Mouse (Mus musculus) heart, embryonic 13.5 days (tissue): ENCODE data around the gene Manbal. TPM values are rescaled to one million over a fixed set of nuclear protein-coding genes. Genes with fewer than 3 reads are reported as not detected.

Experiments
- ATAC-seq: fragments of 200-750 bp; cut with Nextera tagmentation; 2 replicates; pipeline ENCODE4 v1.8.0; 2017; ENCODE audit warnings: moderate TSS enrichment; ENCODE audit not compliant: insufficient number of reproducible peaks, low FRiP score, low TSS enrichment; ENCODE audit errors: extremely low read depth
- H3K27ac ChIP-seq: fragments of 300-500 bp; sonication (generic); replicated peaks from 2 replicates; pipeline ENCODE4 v1.5.1; 2015; ENCODE audit warnings: moderate library complexity, mild to moderate bottlenecking, inconsistent platforms
- H3K27me3 ChIP-seq: fragments of 300-500 bp; sonication (generic); replicated peaks from 2 replicates; pipeline ENCODE4 v1.6.1; 2015; ENCODE audit warnings: mild to moderate bottlenecking, inconsistent platforms
- H3K36me3 ChIP-seq: fragments of 300-500 bp; sonication (generic); 2 replicates; pipeline ENCODE4 v1.6.1; 2015; ENCODE audit warnings: mild to moderate bottlenecking, inconsistent platforms
- H3K4me1 ChIP-seq: fragments of 300-500 bp; sonication (generic); 2 replicates; pipeline ENCODE4 v1.6.1; 2015; ENCODE audit warnings: inconsistent platforms
- H3K4me2 ChIP-seq: fragments of 300-500 bp; sonication (generic); 2 replicates; pipeline ENCODE4 v1.6.1; 2015; ENCODE audit warnings: inconsistent platforms, mild to moderate bottlenecking, moderate library complexity
- H3K4me3 ChIP-seq: fragments of 300-500 bp; sonication (generic); 2 replicates; pipeline ENCODE4 v1.5.1; 2015; ENCODE audit warnings: moderate library complexity, mild to moderate bottlenecking, inconsistent platforms
- H3K9ac ChIP-seq: fragments of 300-500 bp; sonication (generic); 2 replicates; pipeline ENCODE4 v1.6.1; 2015; ENCODE audit warnings: inconsistent platforms, mild to moderate bottlenecking, moderate library complexity
- H3K9me3 ChIP-seq: fragments of 300-500 bp; sonication (generic); 2 replicates; pipeline ENCODE4 v1.6.1; 2016; ENCODE audit warnings: inconsistent platforms
- WGBS: fragments of 180-500 bp; shearing (Covaris S2); methylation state at CpG from one replicate; pipeline ENCODE4 v1.1.7; 2015; ENCODE audit warnings: mixed read lengths; 5-methylcytosine and 5-hydroxymethylcytosine counted together
- polyA plus RNA-seq: library from polyadenylated mRNA; unstranded; fragments of >200 nt; fragmentation: Nextera tagmentation; extraction: Ambion mirVana; gene quantifications from 2 replicates; pipeline ENCODE4 v1.2.1, GENCODE M21; 2015

The Manbal gene
- 64.1 and 65.4 TPM in 2 replicates for polyA plus RNA-seq

DNA sequence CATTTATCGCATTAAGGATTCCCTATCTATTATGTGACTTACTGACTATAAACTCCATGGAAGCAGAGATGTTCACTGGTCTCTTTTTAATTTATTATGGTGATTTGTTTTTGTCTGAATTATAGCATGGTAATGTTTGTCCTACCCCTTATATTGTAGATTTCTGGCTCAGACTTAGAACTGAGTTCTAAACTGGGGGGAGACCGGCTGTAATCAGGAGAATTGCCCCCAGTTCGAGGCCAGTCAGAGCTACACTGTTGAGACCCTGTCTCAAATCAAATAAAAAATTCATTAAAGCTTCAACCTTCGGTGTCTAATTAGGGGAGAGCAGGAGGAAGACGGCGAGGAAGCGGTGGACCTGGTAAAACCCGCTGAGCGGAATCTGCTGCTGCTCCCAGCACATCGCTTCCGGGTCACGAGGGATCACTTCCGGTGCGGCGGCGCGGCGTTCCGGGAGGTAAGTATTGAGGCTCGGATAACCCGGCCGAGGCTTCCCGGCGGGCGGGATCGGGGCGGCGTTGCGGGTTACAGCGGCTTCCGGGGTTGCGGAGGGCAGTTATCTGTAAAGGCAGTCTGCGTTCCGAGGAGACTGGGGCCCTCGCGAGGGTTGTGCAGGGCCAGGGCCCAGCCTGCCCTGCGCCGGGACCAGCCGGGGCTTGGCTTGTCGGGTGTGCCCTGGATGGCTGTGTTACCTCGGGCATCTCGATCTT, at the start of gene Manbal:
TSS of gene Manbal (plus strand) at position 411 of the 710 bp plus-strand sequence.
- H3K36me3 ChIP-seq: peaks cover 7% of the 10 kb centered on the region; the same call in 1 of the 2 replicates
- H3K27me3 ChIP-seq: no peaks in the 10 kb centered on the region
- peak within 1 kb of the TSS; percentile 95 for H3K9ac ChIP-seq
- peak within 1 kb of the TSS; percentile 90 for H3K27ac ChIP-seq
- WGBS: 4% methylated on average over 42 of the region's 42 CpGs
- H3K4me2 ChIP-seq: peak within 1 kb of the TSS; percentile 81
- H3K4me1 ChIP-seq: peaks cover 35% of the 10 kb centered on the region
- peak within 1 kb of the TSS; percentile 86 for H3K4me3 ChIP-seq
- no peaks in the 10 kb centered on the region for H3K9me3 ChIP-seq
- peak; percentile 68; the same call in 1 of the 2 replicates for ATAC-seq

DNA sequence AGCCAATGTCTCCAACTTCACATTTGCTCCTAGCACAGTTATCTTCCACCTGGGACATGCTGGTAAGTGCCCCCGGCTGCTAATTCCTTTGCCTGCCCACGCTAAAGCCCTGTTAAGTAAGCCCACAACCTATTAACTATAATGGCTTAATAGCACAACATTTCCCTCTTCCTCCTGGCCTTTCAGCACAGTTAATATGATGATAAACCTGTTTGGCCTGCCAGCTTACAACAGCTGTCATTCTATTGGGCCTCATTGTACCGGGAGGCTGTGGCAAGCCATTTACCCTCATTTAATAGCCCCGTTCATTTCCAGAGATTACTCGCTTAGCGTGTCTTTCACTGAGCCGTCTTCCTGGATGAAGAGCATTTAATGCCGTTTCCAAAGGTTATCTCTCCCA, 47.3 kb upstream of the Manbal start:
- Histone ChIP-seq H3K27ac (no peak overlapping the region), H3K27me3 (no peaks in the 10 kb centered on the region), H3K4me3 (no peak overlapping the region), H3K9me3 (no peaks in the 10 kb centered on the region), H3K9ac (no peak overlapping the region), H3K4me1 (peaks cover 16% of the 10 kb centered on the region), H3K36me3 (peaks cover 97% of the 10 kb centered on the region), H3K4me2 (no peak overlapping the region)
- WGBS: 86% methylated on average over 8 of the region's 8 CpGs
- no peak for ATAC-seq

DNA sequence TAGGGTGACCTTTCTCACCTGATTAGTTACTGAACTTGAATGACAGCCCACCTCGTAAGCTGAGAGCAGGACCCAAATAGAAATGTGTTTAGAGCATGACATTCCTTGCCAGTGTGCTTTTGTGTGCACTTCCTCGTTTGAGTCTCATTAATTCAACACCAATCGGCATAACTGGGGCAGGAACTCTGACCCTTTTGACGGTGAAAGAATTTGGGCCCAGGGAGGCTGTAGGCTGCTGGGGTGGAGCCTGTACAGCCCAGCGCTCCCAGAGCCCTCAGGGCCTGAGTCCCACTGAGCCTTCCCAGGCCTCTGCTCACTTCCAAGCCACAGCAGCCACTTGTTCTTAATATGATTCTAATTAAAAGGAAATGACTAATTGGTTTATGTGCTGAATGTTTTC, 46.5 kb upstream of the Manbal start:
- no peak for ATAC-seq
- H3K27me3 ChIP-seq: no peaks in the 10 kb centered on the region
- WGBS: 75% methylated on average over 5 of the region's 5 CpGs

GRCm38 (mm10) chr2:157322029-157322766, 45.2 kb upstream of the Manbal start:
- Histone ChIP-seq H3K27me3 (no peaks in the 10 kb centered on the region), H3K27ac (no peak overlapping the region), H3K36me3 (peaks cover 98% of the 10 kb centered on the region), H3K4me1 (peaks cover 9% of the 10 kb centered on the region), H3K4me2 (no peak overlapping the region), H3K4me3 (no peak overlapping the region), H3K9me3 (no peaks in the 10 kb centered on the region), H3K9ac (no peak overlapping the region)
- ATAC-seq: no peak
- WGBS: 86% methylated on average over 5 of the region's 5 CpGs

More for the DNA sequence above, 46.5 kb upstream of the Manbal start:
- no peak overlapping the region for H3K9ac ChIP-seq
- no peaks in the 10 kb centered on the region for H3K9me3 ChIP-seq
- H3K4me2 ChIP-seq: no peak overlapping the region
- no peak overlapping the region for H3K4me3 ChIP-seq
- no peak overlapping the region for H3K27ac ChIP-seq
- peaks cover 16% of the 10 kb centered on the region for H3K4me1 ChIP-seq
- peaks cover 97% of the 10 kb centered on the region for H3K36me3 ChIP-seq

DNA sequence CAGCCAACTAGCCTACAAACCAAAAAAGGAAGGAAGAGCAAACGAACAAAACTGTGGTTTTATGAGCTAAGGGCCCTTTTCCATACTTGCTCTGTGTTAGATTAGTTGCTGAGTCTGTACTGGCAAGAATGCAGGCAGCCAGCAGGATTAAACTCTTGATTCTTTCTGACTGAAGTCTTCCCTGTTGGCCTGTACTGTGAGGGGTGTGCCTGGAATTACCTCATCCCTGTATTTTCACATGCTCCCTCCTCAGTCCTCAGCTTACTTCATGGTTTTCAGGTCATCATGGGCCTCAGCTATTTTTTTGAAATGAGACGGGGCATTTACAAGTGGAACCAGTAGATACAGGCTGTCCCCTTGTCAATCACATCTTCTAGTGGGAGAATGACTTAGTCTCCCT, 42.2 kb upstream of the Manbal start:
- peaks cover 9% of the 10 kb centered on the region for H3K4me1 ChIP-seq
- no peak overlapping the region for H3K9ac ChIP-seq
- no peak overlapping the region for H3K4me2 ChIP-seq
- 84% methylated on average over 2 of the region's 2 CpGs for WGBS
- no peaks in the 10 kb centered on the region for H3K9me3 ChIP-seq
- no peak overlapping the region for H3K4me3 ChIP-seq
- no peak for ATAC-seq
- peaks cover 84% of the 10 kb centered on the region for H3K36me3 ChIP-seq
- no peak overlapping the region for H3K27ac ChIP-seq
- no peaks in the 10 kb centered on the region for H3K27me3 ChIP-seq

GRCm38 (mm10) chr2:157328106-157328505, 39.3 kb upstream of the Manbal start:
- Histone ChIP-seq H3K27me3 (no peaks in the 10 kb centered on the region), H3K36me3 (peaks cover 55% of the 10 kb centered on the region), H3K9me3 (no peaks in the 10 kb centered on the region), H3K27ac (no peak overlapping the region), H3K4me1 (peaks cover 13% of the 10 kb centered on the region), H3K9ac (no peak overlapping the region), H3K4me3 (no peak overlapping the region), H3K4me2 (no peak overlapping the region)
- no peak for ATAC-seq
- WGBS: 38% methylated on average over 5 of the region's 5 CpGs

- Histone ChIP-seq H3K4me2 (no peak overlapping the region), H3K4me1 (peaks cover 13% of the 10 kb centered on the region), H3K4me3 (no peak overlapping the region), H3K9me3 (no peaks in the 10 kb centered on the region), H3K27ac (no peak overlapping the region), H3K36me3 (peaks cover 50% of the 10 kb centered on the region), H3K27me3 (no peaks in the 10 kb centered on the region), H3K9ac (no peak overlapping the region)
- WGBS: 25% methylated on average over 11 of the region's 11 CpGs
- no peak for ATAC-seq
Measured at GRCm38 (mm10) chr2:157328570-157328969, 38.8 kb upstream of the Manbal start.

GRCm38 (mm10) chr2:157332059-157332458, 35.3 kb upstream of the Manbal start:
- no peak overlapping the region for H3K4me2 ChIP-seq
- H3K27me3 ChIP-seq: 0 out of 2 replicates have a peak, but pooled peaks cover 6% of the 10 kb centered on the region
- H3K4me1 ChIP-seq: peaks cover 13% of the 10 kb centered on the region
- no peak overlapping the region for H3K9ac ChIP-seq
- H3K27ac ChIP-seq: no peak overlapping the region
- no peak for ATAC-seq
- H3K36me3 ChIP-seq: peaks cover 15% of the 10 kb centered on the region
- H3K9me3 ChIP-seq: no peaks in the 10 kb centered on the region
- no peak overlapping the region for H3K4me3 ChIP-seq
- WGBS: 63% methylated on average over 5 of the region's 5 CpGs

DNA sequence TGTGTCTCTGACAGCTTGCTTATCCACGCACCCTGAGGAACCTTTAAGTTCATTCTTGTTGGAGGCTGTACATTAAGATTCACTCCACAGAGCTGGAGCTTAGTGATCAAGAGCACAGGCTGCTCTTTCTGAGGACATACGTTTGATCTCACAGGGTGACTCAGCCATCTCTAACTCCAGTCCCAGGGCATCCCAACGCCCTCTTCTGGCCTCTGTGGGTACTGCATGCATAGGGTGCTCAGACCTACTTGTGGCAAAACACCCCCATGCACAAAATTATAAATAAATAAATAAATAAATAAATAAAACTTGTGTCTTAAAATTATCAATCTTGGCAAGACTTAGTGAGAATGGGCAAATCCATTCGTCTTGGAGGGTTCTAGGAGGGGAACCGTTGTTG, 28.7 kb upstream of the Manbal start:
- H3K4me2 ChIP-seq: no peak overlapping the region
- H3K4me1 ChIP-seq: peaks cover 10% of the 10 kb centered on the region; the same call in 1 of the 2 replicates
- 42% methylated on average over 5 of the region's 5 CpGs for WGBS
- peaks cover 9% of the 10 kb centered on the region; the same call in 1 of the 2 replicates for H3K27me3 ChIP-seq
- H3K27ac ChIP-seq: no peak overlapping the region
- H3K4me3 ChIP-seq: no peak overlapping the region
- ATAC-seq: no peak
- H3K9ac ChIP-seq: no peak overlapping the region
- no peaks in the 10 kb centered on the region for H3K9me3 ChIP-seq
- no peaks in the 10 kb centered on the region for H3K36me3 ChIP-seq

- Histone ChIP-seq H3K27me3 (peaks cover 9% of the 10 kb centered on the region; the same call in 1 of the 2 replicates), H3K9me3 (no peaks in the 10 kb centered on the region), H3K27ac (no peak overlapping the region; the same call in 1 of the 2 replicates), H3K4me3 (no peak overlapping the region), H3K36me3 (no peaks in the 10 kb centered on the region), H3K4me2 (no peak overlapping the region), H3K4me1 (peaks cover 10% of the 10 kb centered on the region; the same call in 1 of the 2 replicates), H3K9ac (no peak overlapping the region)
- no peak for ATAC-seq
- WGBS: 80% methylated on average over 7 of the region's 7 CpGs
Measured at GRCm38 (mm10) chr2:157339532-157339931, 27.9 kb upstream of the Manbal start.

DNA sequence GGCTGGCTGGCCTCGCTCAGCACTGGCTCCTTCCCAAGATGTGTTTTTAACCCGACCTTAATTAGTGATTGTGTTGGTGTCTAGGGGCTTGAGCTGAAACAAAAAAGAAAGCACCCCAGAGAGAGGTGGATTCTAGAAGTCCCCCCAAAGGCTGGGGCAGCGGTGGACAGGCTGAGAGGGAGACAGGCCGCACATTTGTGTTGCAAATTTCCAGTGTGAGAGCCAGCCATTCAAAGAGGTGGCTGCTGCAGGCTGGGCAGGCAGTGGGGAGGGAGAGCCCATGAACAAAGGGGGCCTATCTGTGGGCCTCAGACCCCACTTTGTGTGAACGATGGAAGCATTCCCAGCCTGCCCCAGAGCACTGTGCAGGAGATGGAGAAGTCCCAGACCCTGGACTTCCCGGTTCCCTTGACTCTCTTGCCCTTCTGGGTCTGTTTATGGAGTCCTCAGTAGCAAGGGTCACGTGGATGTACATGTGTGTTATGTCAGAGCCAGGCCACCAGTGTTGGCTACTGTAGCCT, 27.1 kb upstream of the Manbal start:
- Histone ChIP-seq H3K4me1 (peaks cover 10% of the 10 kb centered on the region; the same call in 1 of the 2 replicates), H3K4me3 (no peak overlapping the region), H3K36me3 (no peaks in the 10 kb centered on the region), H3K27ac (no peak overlapping the region; the same call in 1 of the 2 replicates), H3K9me3 (no peaks in the 10 kb centered on the region), H3K9ac (no peak overlapping the region), H3K4me2 (no peak overlapping the region), H3K27me3 (peaks cover 4% of the 10 kb centered on the region; the same call in 1 of the 2 replicates)
- ATAC-seq: no peak
- WGBS: 38% methylated on average over 7 of the region's 7 CpGs
